Mouse (Mus musculus): ENCODE data around the gene Acer1. TPM values are rescaled to one million over a fixed set of nuclear protein-coding genes. Genes with fewer than 3 reads are reported as not detected.

Acer1 gene
- total RNA-seq, 2 experiments from 2014 or later = 0.13 TPM; not detected in 1

Other genes with a start within 250 kb of the Acer1 start
- gene Nrtn, start 224.6 kb downstream of the Acer1 start, total RNA-seq (2021) = 1 to 10 TPM; 3.4 to 4.0 TPM
- 10 to 100 TPM; 28.3 to 31.3 TPM for gene Dus3l, start 217.4 kb downstream of the Acer1 start, total RNA-seq (2021)
- under 1 TPM; 0.48 to 0.93 TPM for gene Prr22, start 211.9 kb downstream of the Acer1 start, total RNA-seq (2021)
- gene Rfx2, start 151.1 kb downstream of the Acer1 start, total RNA-seq (2021) = 1 to 10 TPM; 3.8 to 5.6 TPM
- under 1 TPM in 1 of 2 experiments, not detected in 1; 0.27 TPM for gene Acsbg2, start 107.7 kb downstream of the Acer1 start, total RNA-seq (2021)
- 1 to 10 TPM in 1 of 2 experiments, under 1 TPM in 1; 0.83 to 2.9 TPM for gene 1700061G19Rik, start 106.6 kb downstream of the Acer1 start, total RNA-seq (2021)
- gene Mllt1, start 46.7 kb downstream of the Acer1 start, total RNA-seq (2021) = 10 to 100 TPM; 31.1 to 32.4 TPM
- 100 to 1,000 TPM; 111 to 124 TPM for gene Clpp, start 8.2 kb upstream of the Acer1 start, total RNA-seq (2021)
- 10 to 100 TPM; 44.2 to 65.2 TPM for gene Alkbh7, start 15.2 kb upstream of the Acer1 start, total RNA-seq (2021)
- gene Pspn, start 17.9 kb upstream of the Acer1 start, total RNA-seq (2021) = 1 to 10 TPM in 1 of 2 experiments, not detected in 1; 1.3 TPM
- gene Gtf2f1, start 29.2 kb upstream of the Acer1 start, total RNA-seq (2021) = 10 to 100 TPM; 56.4 to 72.1 TPM
- gene Gm17949, start 29.3 kb upstream of the Acer1 start, total RNA-seq (2021) = under 1 TPM in 1 of 2 experiments, not detected in 1; 0.26 TPM
- 10 to 100 TPM; 84.2 to 92.7 TPM for gene Khsrp, start 49.4 kb upstream of the Acer1 start, total RNA-seq (2021)
- not detected for gene Slc25a41, start 59.5 kb upstream of the Acer1 start, total RNA-seq (2021)
- under 1 TPM; 0.36 to 0.67 TPM for gene Crb3, start 77.0 kb upstream of the Acer1 start, total RNA-seq (2021)
- 100 to 1,000 TPM in 1 of 2 experiments, 10 to 100 TPM in 1; 73.2 to 108 TPM for gene Slc25a23, start 77.7 kb upstream of the Acer1 start, total RNA-seq (2021)
- gene Dennd1c, start 96.4 kb upstream of the Acer1 start, total RNA-seq (2021) = 1 to 10 TPM; 1.3 to 2.3 TPM
- gene Tubb4a, start 105.7 kb upstream of the Acer1 start, total RNA-seq (2021) = 1 to 10 TPM; 4.0 to 4.3 TPM
- gene Tnfsf9, start 123.2 kb upstream of the Acer1 start, total RNA-seq (2021) = under 1 TPM; 0.38 to 0.63 TPM
- not detected for gene Cd70, start 167.7 kb upstream of the Acer1 start, total RNA-seq (2021)
- under 1 TPM in 1 of 2 experiments, not detected in 1; 0.36 TPM for gene Tnfsf14, start 212.1 kb upstream of the Acer1 start, total RNA-seq (2021)
- 100 to 1,000 TPM; 184 to 696 TPM for gene C3, start 246.0 kb upstream of the Acer1 start, total RNA-seq (2021)